Mouse (Mus musculus): ENCODE results near the gene Ago3.

- TF ChIP-seq CTCF (IDR thresholded peaks at IDR 0.05; ENCODE audit: insufficient read depth, low read length) (no peak), POLR2A (IDR thresholded peaks at IDR 0.05; ENCODE audit: borderline replicate concordance, extremely low read depth, low read depth, low read length) (no peak)
Measured at GRCm38 (mm10) chr4:126301584-126302309, 127.6 kb downstream of the Ago3 start.

Measured in lung, adult 2 months (tissue).